Mouse (Mus musculus) heart, adult 11 months (tissue): ENCODE measurements around the gene Ube2l6.
A peak's percentile ranks its signal among the peaks of the same experiment; 100 is the strongest.

Source experiments
- DNase-seq: peaks from one replicate; pipeline ENCODE4 v3.0.0; 2022

Ube2l6 gene

DNA sequence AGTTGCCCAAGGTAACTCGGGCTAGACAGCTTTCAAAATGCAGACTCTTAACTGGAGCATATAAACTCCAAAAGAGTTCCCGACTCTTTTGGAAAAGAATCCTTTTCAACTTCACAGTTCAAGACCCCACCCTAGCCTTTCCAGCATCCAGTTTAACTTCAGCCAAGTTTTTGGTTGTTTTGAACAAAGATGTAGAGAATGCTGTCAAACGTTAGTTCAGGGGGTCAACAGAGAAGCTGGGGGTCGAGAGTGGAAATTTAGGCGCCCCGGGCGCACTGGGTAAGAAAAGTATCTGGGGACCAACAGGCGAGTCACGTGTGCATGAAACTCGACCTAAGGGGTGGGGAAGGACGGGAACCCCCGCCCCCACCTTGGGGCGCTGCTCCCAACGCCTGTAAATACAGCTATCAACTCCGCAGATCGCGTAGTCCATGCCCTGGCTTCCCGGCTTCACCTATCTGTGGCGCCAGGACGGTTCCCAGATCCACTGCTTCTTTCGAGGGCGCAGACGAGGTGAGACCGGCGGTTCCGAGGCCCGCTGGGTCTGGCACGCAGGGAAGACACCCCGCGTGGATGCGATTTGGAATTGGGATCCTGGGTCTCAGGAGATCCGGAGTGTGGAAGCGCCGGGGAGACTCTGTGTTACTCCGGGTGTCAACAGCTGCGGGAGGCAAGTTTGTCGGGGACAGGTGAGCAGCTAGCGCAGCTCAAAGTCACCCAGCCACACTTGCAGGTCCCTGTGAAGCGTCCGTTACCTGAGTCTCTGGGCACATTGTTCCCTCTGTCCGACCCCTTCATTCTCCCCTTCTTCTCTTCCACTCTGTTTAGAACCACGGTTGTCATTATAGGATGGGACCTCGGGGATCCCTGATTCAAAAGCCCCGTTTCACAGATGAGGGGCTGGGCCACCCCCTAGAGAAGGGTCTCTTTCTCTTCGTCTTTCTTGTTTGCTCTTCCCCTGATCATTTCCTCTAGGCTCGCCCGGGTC lies 40.7 kb downstream of the Ube2l6 start:
- peak; percentile 97 for DNase-seq

DNA sequence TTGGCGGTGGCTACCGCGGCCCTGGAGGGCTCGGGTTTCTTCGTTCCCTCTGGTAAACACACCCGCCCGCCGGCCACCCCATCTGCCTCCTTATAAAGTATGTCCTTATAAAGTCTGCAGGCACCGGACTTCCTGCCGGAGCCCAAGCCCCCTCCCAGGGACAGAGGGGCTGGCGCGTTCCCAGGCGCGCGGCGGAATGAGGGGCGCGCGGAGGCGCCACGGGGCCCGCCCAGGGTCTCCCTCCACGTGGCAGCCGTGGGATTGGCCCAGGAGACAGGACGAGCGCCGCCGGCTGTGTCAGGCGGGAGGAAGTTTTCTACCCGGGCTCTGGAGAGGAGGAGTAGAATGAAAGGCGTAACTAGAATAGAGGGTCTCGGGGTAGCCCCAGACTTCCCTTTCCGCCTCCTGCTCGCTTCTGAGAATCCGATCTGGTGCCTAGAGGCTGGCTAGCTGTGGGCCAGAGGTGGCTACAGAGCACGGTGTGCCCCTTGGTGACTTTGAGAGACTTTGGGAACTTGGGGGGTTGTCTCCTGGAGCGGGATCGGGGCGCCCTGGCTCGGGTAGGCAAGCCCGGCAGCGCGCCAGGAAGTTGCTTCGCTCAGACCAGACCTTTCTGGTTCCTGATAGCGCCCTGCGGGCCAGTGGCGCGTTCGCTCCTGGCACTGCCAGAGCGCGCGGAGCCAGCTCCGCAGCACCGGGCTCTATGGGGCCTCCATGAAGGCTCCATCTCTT lies 41.6 kb downstream of the Ube2l6 start:
- peak; percentile 99 for DNase-seq

DNA sequence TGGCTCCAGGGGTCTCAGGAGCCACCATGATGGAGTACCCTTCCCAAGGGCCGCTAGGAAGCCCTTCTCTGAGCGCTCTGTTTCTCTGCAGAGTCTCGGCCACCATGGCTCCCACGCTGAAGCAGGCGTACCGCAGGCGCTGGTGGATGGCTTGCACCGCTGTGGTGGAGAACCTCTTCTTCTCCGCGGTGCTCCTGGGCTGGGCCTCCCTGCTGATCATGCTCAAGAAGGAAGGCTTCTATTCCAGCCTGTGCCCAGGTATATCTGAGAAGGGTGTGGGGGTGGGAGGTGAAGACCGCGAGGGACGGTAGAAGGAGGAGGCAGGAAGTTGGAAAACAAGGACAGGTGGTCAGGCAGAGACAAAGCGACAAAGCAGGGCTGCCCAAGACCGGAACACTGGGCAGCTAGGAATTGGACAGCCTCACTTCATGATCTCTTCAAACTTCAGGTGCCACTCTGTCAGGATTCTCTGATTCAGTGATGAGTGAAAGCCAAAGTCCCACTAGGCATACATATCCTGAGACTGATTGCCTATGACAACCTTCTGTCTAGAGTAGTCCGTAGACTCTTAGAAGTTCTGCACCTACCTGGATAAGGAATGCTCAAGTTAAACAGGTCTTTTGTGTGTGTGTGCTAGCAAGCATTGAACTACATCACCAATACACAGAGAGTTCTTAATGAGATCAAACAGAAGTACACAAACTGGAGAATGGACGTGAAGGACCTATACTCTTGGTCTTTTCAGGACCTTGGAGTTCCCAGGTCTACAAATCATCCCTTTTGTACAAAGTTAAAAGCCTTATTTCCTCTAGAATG lies 42.3 kb downstream of the Ube2l6 start:
- DNase-seq = no peak

DNA sequence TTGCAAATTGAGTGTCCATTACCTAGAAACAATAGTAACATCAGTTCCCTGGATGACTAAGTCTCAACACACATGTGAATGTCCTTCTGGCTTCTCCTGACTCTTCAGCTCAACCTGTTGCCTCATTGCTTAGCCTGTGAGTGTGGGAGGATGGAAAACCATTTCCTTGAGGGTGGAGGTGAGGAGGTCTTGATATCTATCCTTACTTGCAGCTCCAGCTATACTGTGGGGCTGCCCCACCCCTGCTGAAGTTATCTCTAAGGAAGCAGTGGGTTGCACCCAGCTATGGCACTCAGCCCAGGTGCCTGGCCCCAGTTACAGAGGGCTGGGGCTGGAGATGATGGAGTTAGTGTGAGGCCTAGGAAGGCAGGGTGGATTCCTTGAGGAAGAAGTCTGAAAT lies 43.3 kb downstream of the Ube2l6 start:
- DNase-seq = peak; percentile 87

DNA sequence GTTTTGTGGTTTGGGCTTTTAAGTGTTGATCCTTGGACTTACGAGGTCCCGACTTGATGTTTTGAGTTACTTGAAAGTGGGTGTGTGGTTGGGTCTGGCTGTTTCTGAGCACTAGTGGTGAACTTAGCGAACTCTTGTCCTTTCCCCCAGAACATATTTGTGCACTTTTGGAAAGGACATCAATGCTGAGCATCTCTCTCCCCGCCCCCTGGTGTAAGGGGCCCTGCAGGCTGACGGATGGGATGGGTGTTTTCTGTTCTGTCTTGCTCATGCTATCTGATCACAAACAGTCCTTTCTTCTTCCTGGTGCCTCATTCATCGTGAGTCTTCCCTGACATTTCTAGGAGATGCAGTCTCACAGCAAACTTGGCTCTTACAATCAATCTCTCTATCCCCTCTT lies 45.0 kb downstream of the Ube2l6 start:
- DNase-seq = no peak

DNA sequence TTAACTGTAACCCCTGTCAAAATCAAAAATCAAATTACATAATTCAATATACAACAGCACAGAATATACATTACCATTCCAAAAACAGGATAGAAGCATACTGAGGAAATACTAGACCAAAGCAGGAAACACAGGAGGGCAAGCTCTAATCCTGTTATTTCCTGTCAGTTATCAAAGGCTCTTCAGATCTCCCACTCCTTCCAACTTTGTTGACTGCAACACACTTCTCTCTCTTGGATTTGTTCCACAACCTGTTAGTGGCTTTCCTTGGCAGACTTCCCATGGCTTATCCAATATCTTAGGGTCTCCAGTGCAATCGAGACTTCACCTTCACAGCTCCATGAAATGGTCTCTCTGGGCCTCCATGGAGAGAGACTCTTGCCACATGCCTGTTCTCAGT lies 46.6 kb downstream of the Ube2l6 start:
- no peak for DNase-seq

DNA sequence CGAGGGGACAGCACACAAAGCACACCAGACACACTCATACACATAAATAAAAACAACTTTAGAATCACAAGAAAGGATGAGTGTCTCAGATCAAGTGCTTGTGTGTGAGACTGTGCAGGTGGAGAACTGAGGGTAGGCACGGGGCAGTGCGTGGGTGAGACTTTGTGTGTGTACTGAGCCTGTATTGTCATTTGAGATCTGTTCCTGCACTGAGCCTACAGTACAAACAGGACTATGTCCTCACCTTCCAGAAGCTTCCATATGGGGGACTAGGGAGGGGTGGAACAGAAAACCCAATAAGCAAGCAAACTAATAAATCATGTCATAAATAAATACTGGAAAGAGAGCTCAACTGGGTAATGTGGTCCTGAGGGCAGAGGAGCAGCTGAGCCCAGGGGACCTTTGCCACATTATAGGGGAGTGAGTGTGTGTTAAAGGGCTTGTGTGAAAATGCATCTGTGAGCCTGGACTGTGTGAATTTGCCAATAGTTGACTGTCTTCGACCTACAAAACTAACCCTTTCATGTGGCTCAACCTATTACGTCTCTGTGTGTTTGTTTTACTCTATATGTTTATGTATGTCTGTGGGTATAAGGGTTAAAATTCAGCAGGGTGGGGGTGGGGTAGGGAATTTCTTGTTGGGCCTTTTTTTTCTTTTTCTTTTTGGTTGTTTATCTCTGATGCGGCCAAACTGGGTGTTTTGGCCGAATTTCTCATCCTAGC lies 51.9 kb downstream of the Ube2l6 start:
- no peak for DNase-seq

DNA sequence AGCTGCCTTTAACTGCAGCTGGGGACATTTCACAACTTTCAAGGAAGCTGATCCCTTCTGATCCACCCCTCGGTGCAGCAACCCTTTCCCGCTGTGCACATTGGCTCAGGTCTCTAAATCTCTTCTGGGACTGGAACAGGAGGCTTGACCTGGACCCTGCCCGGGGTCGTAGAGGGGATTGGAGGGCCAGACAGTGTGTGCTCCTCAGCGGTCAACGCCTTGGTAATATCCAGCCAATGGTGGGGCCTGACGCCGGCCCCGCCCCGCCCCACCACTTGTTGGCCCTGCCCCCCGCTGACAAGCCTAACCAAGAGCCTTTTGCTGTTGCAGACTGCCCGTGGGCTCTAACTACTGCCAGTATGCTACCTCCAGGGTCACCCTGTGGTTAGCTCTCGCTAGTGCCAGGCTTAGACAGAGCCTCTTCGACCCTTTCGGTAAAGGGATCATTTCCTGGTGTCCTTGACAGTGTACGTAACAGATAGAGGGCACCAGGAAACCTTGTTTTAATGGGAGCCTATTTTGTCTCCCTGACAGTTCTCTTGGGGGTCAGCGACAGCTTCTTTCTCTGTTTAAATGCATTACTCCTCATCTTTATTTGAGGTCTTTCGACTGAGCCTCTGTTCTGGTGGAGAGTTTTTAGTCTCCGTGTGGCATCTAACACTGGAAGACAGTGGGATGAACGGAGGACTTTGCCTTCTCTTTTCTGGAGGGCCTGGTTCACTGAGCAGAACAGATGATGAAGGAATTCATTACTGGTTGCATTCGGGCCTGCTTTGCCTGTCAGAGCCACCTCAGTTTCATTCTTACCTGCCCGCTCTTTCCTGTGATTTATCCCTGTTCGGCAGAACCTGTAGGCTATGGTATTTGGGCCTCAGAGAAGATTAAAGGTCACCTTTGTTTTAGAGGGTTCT lies 52.8 kb downstream of the Ube2l6 start:
- peak; percentile 99 for DNase-seq

DNA sequence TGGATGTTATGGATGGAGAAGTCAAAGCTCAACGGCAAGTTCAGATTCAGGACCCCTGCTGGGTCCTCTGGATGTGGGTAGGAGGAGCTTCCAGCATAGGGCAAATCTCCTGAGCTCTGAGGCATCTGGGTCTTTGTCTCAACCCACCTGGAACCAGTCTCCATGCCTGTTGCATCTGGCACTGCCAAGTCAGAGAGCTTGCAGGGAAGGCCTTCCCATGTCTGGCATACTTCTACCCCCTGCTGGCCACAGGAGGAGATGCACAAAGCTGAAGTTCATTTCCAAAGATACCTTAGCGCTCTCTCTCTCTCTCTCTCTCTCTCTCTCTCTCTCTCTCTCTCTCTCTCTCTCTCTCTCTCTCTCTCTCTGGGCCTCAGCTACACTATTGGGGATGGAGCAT lies 57.1 kb downstream of the Ube2l6 start:
- DNase-seq = no peak

DNA sequence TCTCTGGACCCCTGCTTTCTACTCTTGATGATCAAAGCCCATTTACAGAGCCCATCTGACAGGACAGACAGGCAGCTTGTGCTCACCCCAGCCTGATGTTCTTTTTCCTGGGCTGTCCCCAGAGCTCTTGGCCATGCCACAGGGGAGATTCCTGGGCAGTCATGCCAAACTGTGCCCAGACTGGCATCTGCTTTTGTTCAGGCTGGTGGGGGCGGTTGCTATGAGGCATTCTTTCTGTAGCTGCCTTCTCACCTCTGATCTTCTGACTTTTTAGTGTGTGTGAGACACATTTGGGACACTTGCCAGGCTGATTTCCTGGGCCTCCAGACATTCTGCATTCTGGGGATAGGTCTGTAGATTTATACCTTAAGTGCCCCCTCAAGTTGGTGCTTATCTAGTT lies 59.9 kb downstream of the Ube2l6 start:
- DNase-seq = peak; percentile 88
